Mouse (Mus musculus): ENCODE results near the gene Ntrk2. TPM values are rescaled to one million over a fixed set of nuclear protein-coding genes. Genes with fewer than 3 reads are reported as not detected.

Gene Ntrk2
- total RNA-seq, 2 experiments from 2014 or later: 19.7 to 25.1 TPM

GRCm38 (mm10) chr13:59117233-59117632 is 310.9 kb downstream of the Ntrk2 start:
- DNase-seq: no peak

GRCm38 (mm10) chr13:59119596-59120394 is 313.4 kb downstream of the Ntrk2 start:
- no peak for DNase-seq

GRCm38 (mm10) chr13:59143141-59143744 is 336.9 kb downstream of the Ntrk2 start:
- no peak for DNase-seq

- peak in 1 of 2 experiments; percentile 8 for DNase-seq
These were observed 338.0 kb downstream of the Ntrk2 start for GRCm38 (mm10) chr13:59144321-59144856.

GRCm38 (mm10) chr13:59145677-59146555 is 339.5 kb downstream of the Ntrk2 start:
- peak; percentile 44 to 62 for DNase-seq

GRCm38 (mm10) chr13:59146616-59147015 is 340.2 kb downstream of the Ntrk2 start:
- no peak for DNase-seq

- DNase-seq: no peak
These were observed 341.6 kb downstream of the Ntrk2 start for GRCm38 (mm10) chr13:59147976-59148375.

- no peak for DNase-seq
These were observed 342.4 kb downstream of the Ntrk2 start for GRCm38 (mm10) chr13:59148793-59149192.

- DNase-seq: no peak
These were observed 357.6 kb downstream of the Ntrk2 start for GRCm38 (mm10) chr13:59164015-59164414.

GRCm38 (mm10) chr13:59173840-59174239 is 367.5 kb downstream of the Ntrk2 start:
- no peak for DNase-seq

GRCm38 (mm10) chr13:59176021-59176420 is 369.7 kb downstream of the Ntrk2 start:
- no peak for DNase-seq

- DNase-seq: no peak
These were observed 370.1 kb downstream of the Ntrk2 start for GRCm38 (mm10) chr13:59176485-59176884.

GRCm38 (mm10) chr13:59177003-59177402 is 370.6 kb downstream of the Ntrk2 start:
- no peak for DNase-seq

- DNase-seq: no peak
These were observed 373.6 kb downstream of the Ntrk2 start for GRCm38 (mm10) chr13:59179986-59180385.

GRCm38 (mm10) chr13:59180781-59181180 is 374.4 kb downstream of the Ntrk2 start:
- no peak for DNase-seq

- DNase-seq: no peak
These were observed 375.0 kb downstream of the Ntrk2 start for GRCm38 (mm10) chr13:59181188-59181947.

- DNase-seq: no peak
These were observed 376.3 kb downstream of the Ntrk2 start for GRCm38 (mm10) chr13:59182630-59183029.
